Mouse (Mus musculus) MEL (cell line): Measurements from ENCODE around the gene Lhfp. TPM values are rescaled to one million over a fixed set of nuclear protein-coding genes. Genes with fewer than 3 reads are reported as not detected.

Experiments used
- DNase-seq: peaks from one replicate; pipeline ENCODE4 v3.0.0; 2011; ENCODE audit warnings: low read depth, low spot score
- H3K27ac ChIP-seq: 2 replicates; pipeline ENCODE4 v1.5.1; 2012; ENCODE audit warnings: low read depth, mild to moderate bottlenecking, control low read depth, low read length, moderate library complexity; ENCODE audit not compliant: control insufficient read depth
- H3K27me3 ChIP-seq, 2 experiments: fragments of 150-350 bp in 1 of 2; sonication (generic) in 1 of 2; 2 replicates each; pipeline ENCODE4 v1.6.1; 2012; ENCODE audit warnings: low read length in 2 of 2, mild to moderate bottlenecking in 2 of 2, improper control_type of control experiment in 1 of 2, moderate library complexity in 1 of 2; ENCODE audit not compliant: insufficient read depth in 2 of 2, control insufficient read depth in 1 of 2
- H3K36me3 ChIP-seq, 2 experiments: 2 replicates each; pipeline ENCODE4 v1.6.1; 2012 to 2014; ENCODE audit warnings: low read length in 2 of 2, improper control_type of control experiment in 1 of 2, inconsistent platforms in 1 of 2, mild to moderate bottlenecking in 1 of 2; ENCODE audit not compliant: insufficient read depth in 2 of 2, control insufficient read depth in 1 of 2
- H3K4me1 ChIP-seq, 2 experiments: fragments of 150-350 bp in 1 of 2; sonication (generic) in 1 of 2; 2 replicates each; pipeline ENCODE4 v1.6.1; 2012; ENCODE audit warnings: low read length in 2 of 2, improper control_type of control experiment in 1 of 2, mild to moderate bottlenecking in 1 of 2; ENCODE audit not compliant: insufficient read depth in 2 of 2, control insufficient read depth in 1 of 2
- H3K4me3 ChIP-seq, 2 experiments: fragments of 150-350 bp in 1 of 2; sonication (generic) in 1 of 2; 2 replicates each; pipeline ENCODE4 v1.5.1; 2012; ENCODE audit warnings: low read depth in 2 of 2, low read length in 2 of 2, mild to moderate bottlenecking in 2 of 2, moderate library complexity in 2 of 2, control low read depth in 1 of 2, improper control_type of control experiment in 1 of 2; ENCODE audit not compliant: control insufficient read depth in 1 of 2, insufficient read depth in 1 of 2
- H3K79me2 ChIP-seq: 2 replicates; pipeline ENCODE4 v1.6.1; 2012; ENCODE audit warnings: mild to moderate bottlenecking, low read length, moderate library complexity; ENCODE audit not compliant: control insufficient read depth, poor library complexity, insufficient read depth
- H3K9ac ChIP-seq: 2 replicates; pipeline ENCODE4 v1.6.1; 2012; ENCODE audit warnings: low read depth, mild to moderate bottlenecking, control low read depth, low read length, moderate library complexity; ENCODE audit not compliant: control insufficient read depth, poor library complexity, severe bottlenecking
- H3K9me3 ChIP-seq: fragments of 150-350 bp; sonication (generic); replicated peaks from 2 replicates; pipeline ENCODE4 v1.6.1; 2012; ENCODE audit warnings: mild to moderate bottlenecking, low read length, improper control_type of control experiment, moderate library complexity; ENCODE audit not compliant: insufficient read depth
- BHLHE40 ChIP-seq: IDR thresholded peaks from 2 replicates; pipeline ENCODE4 v1.6.1; 2012; ENCODE audit warnings: low read depth, mild to moderate bottlenecking, inconsistent platforms, low read length, improper control_type of control experiment, borderline replicate concordance
- CHD1 ChIP-seq: IDR thresholded peaks from 2 replicates; pipeline ENCODE4 v1.6.1; 2012; ENCODE audit warnings: low read depth, mild to moderate bottlenecking, inconsistent platforms, low read length, improper control_type of control experiment
- CHD2 ChIP-seq: IDR thresholded peaks from 2 replicates; pipeline ENCODE4 v1.6.1; 2011; ENCODE audit warnings: low read length, improper control_type of control experiment
- CTCF ChIP-seq, 3 experiments: IDR thresholded peaks in 2 of 3; conservative IDR thresholded peaks in 1 of 3; 2 replicates each; pipeline ENCODE4 v1.5.1; 2011 to 2012; ENCODE audit warnings: low read length in 3 of 3, low read depth in 2 of 3, mild to moderate bottlenecking in 2 of 3, improper control_type of control experiment in 1 of 3, inconsistent platforms in 1 of 3, mixed read lengths in 1 of 3, moderate library complexity in 1 of 3; ENCODE audit not compliant: control insufficient read depth in 1 of 3, insufficient read depth in 1 of 3, poor library complexity in 1 of 3, severe bottlenecking in 1 of 3
- E2F4 ChIP-seq: IDR thresholded peaks from 2 replicates; pipeline ENCODE4 v1.6.1; 2011; ENCODE audit warnings: low read depth, low read length, improper control_type of control experiment, borderline replicate concordance
- ELF1 ChIP-seq: IDR thresholded peaks from 2 replicates; pipeline ENCODE4 v1.6.1; 2014; ENCODE audit warnings: low read depth, mild to moderate bottlenecking, inconsistent platforms, low read length, improper control_type of control experiment, moderate library complexity
- EP300 ChIP-seq, 2 experiments: IDR thresholded peaks; 2 replicates each; pipeline ENCODE4 v1.6.1; 2011; ENCODE audit warnings: improper control_type of control experiment in 2 of 2, low read length in 2 of 2, low read depth in 1 of 2, mild to moderate bottlenecking in 1 of 2
- ETS1 ChIP-seq: IDR thresholded peaks from 2 replicates; pipeline ENCODE4 v1.6.1; 2012; ENCODE audit warnings: low read depth, mild to moderate bottlenecking, inconsistent platforms, low read length, improper control_type of control experiment, moderate library complexity
- GABPA ChIP-seq: IDR thresholded peaks from 2 replicates; pipeline ENCODE4 v1.6.1; 2012; ENCODE audit warnings: low read depth, mild to moderate bottlenecking, inconsistent platforms, low read length, improper control_type of control experiment, moderate library complexity
- GATA1 ChIP-seq: IDR thresholded peaks from 2 replicates; pipeline ENCODE4 v1.6.1; 2011; ENCODE audit warnings: low read depth, low read length, improper control_type of control experiment
- HCFC1 ChIP-seq: IDR thresholded peaks from 2 replicates; pipeline ENCODE4 v1.6.1; 2012; ENCODE audit warnings: low read depth, mild to moderate bottlenecking, inconsistent platforms, low read length, improper control_type of control experiment, moderate library complexity
- MAFK ChIP-seq: IDR thresholded peaks from 2 replicates; pipeline ENCODE4 v1.6.1; 2011; ENCODE audit warnings: low read depth, mild to moderate bottlenecking, low read length, improper control_type of control experiment, borderline replicate concordance
- MAX ChIP-seq: IDR thresholded peaks from 2 replicates; pipeline ENCODE4 v1.6.1; 2011; ENCODE audit warnings: low read length, improper control_type of control experiment
- MAZ ChIP-seq: IDR thresholded peaks from 2 replicates; pipeline ENCODE4 v1.6.1; 2012; ENCODE audit warnings: low read depth, mild to moderate bottlenecking, inconsistent platforms, low read length, improper control_type of control experiment
- MXI1 ChIP-seq: IDR thresholded peaks from 2 replicates; pipeline ENCODE4 v1.6.1; 2011; ENCODE audit warnings: mild to moderate bottlenecking, low read depth, low read length, improper control_type of control experiment
- MYB ChIP-seq: IDR thresholded peaks from 2 replicates; pipeline ENCODE4 v1.6.1; 2011; ENCODE audit warnings: mild to moderate bottlenecking, low read depth, low read length, improper control_type of control experiment
- MYC ChIP-seq: IDR thresholded peaks from 2 replicates; pipeline ENCODE4 v1.6.1; 2011; ENCODE audit warnings: low read depth, mild to moderate bottlenecking, low read length, improper control_type of control experiment, moderate library complexity
- NRF1 ChIP-seq: IDR thresholded peaks from 2 replicates; pipeline ENCODE4 v1.6.1; 2014; ENCODE audit warnings: low read depth, mild to moderate bottlenecking, inconsistent platforms, low read length, improper control_type of control experiment, moderate library complexity; ENCODE audit not compliant: poor library complexity, insufficient read depth, severe bottlenecking
- POLR2A ChIP-seq, 2 experiments: IDR thresholded peaks; 2 replicates each; pipeline ENCODE4 v1.6.1; 2011 to 2012; ENCODE audit warnings: low read length in 2 of 2, mild to moderate bottlenecking in 2 of 2, control low read depth in 1 of 2, improper control_type of control experiment in 1 of 2, low read depth in 1 of 2, moderate library complexity in 1 of 2; ENCODE audit not compliant: control insufficient read depth in 1 of 2, insufficient read depth in 1 of 2, poor library complexity in 1 of 2
- POLR2AphosphoS2 ChIP-seq: IDR thresholded peaks from 2 replicates; pipeline ENCODE4 v1.6.1; 2011; ENCODE audit warnings: low read length, improper control_type of control experiment
- POLR2AphosphoS5 ChIP-seq: IDR thresholded peaks from 2 replicates; pipeline ENCODE4 v1.6.1; 2012; ENCODE audit warnings: low read depth, borderline replicate concordance, mild to moderate bottlenecking, inconsistent platforms, low read length, moderate library complexity, mixed read lengths
- TCF12 ChIP-seq: IDR thresholded peaks from 2 replicates; pipeline ENCODE4 v1.6.1; 2014; ENCODE audit warnings: low read depth, mild to moderate bottlenecking, inconsistent platforms, low read length, improper control_type of control experiment, moderate library complexity
- USF1 ChIP-seq: IDR thresholded peaks from 2 replicates; pipeline ENCODE4 v1.6.1; 2014; ENCODE audit warnings: low read depth, mild to moderate bottlenecking, inconsistent platforms, low read length, improper control_type of control experiment, moderate library complexity
- ZKSCAN1 ChIP-seq: IDR thresholded peaks from 2 replicates; pipeline ENCODE4 v1.6.1; 2012; ENCODE audit warnings: low read depth, mild to moderate bottlenecking, inconsistent platforms, low read length, improper control_type of control experiment, moderate library complexity
- ZMIZ1 ChIP-seq: IDR thresholded peaks from 2 replicates; pipeline ENCODE4 v1.6.1; 2012; ENCODE audit warnings: low read depth, mild to moderate bottlenecking, inconsistent platforms, low read length, improper control_type of control experiment, moderate library complexity
- polyA plus RNA-seq, 2 experiments: library from polyadenylated mRNA; stranded (reverse) in 1 of 2; unstranded in 1 of 2; fragments of >175 nt in 1 of 2; fragments of >200 nt in 1 of 2; gene quantifications; 2 replicates each; pipeline versions ENCODE4 v1.2.1 to v1.2.4; 2012; ENCODE audit warnings: low replicate concordance in 2 of 2, low read depth in 1 of 2; ENCODE audit not compliant: insufficient read length in 2 of 2, insufficient read depth in 1 of 2, missing spikeins in 1 of 2
- total RNA-seq: library from RNA; depleted of rRNA; stranded (reverse); fragments of 300-350 nt; gene quantifications from 2 replicates; pipeline ENCODE4 v1.2.3, GENCODE M21; 2012

The Lhfp gene
- total and polyA plus RNA-seq, 3 experiments = not detected

DNA sequence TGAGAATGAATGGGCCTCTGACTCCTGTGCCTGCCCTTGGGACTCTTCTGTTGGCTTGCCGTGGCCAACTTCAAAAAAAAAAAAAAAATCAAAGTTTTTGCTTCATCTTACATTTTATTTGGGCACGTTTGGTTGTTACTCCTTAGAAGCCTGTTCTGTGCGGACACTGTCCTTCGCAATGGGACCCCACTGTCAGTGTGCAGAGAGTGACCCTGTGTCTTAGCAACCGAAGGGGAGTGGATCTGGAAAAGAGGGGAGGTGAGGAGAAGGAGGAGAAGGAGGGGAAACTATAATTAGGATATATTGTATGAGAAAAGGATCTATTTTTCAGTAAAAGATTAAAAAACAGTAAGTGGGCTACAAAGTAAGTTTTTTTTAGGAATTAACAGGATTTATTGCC is 242.7 kb downstream of the Lhfp start:
- Histone ChIP-seq H3K36me3 (no peaks in the 10 kb centered on the region), H3K79me2 (no peaks in the 10 kb centered on the region), H3K4me3 (no peak overlapping the region), H3K4me1 (no peaks in the 10 kb centered on the region), H3K9me3 (no peaks in the 10 kb centered on the region), H3K27me3 (no peaks in the 10 kb centered on the region), H3K9ac (no peak overlapping the region), H3K27ac (no peak overlapping the region)
- no peak for DNase-seq
- TF ChIP-seq CTCF (IDR thresholded peaks at IDR 0.05 in 2 of 3, conservative IDR thresholded peaks at IDR 0.05 in 1 of 3; ENCODE audit: control insufficient read depth in 1 of 3, insufficient read depth in 1 of 3, low read depth in 2 of 3, low read length in 3 of 3, poor library complexity in 1 of 3, severe bottlenecking in 1 of 3) (no peak), MAX (no peak), ZKSCAN1 (no peak), EP300 (IDR thresholded peaks at IDR 0.05; ENCODE audit: low read depth in 1 of 2, low read length in 2 of 2) (no peak), MYC (no peak), HCFC1 (no peak), BHLHE40 (no peak), ZMIZ1 (no peak), TCF12 (no peak), MAFK (no peak), CHD1 (no peak), E2F4 (no peak), MYB (no peak)

DNA sequence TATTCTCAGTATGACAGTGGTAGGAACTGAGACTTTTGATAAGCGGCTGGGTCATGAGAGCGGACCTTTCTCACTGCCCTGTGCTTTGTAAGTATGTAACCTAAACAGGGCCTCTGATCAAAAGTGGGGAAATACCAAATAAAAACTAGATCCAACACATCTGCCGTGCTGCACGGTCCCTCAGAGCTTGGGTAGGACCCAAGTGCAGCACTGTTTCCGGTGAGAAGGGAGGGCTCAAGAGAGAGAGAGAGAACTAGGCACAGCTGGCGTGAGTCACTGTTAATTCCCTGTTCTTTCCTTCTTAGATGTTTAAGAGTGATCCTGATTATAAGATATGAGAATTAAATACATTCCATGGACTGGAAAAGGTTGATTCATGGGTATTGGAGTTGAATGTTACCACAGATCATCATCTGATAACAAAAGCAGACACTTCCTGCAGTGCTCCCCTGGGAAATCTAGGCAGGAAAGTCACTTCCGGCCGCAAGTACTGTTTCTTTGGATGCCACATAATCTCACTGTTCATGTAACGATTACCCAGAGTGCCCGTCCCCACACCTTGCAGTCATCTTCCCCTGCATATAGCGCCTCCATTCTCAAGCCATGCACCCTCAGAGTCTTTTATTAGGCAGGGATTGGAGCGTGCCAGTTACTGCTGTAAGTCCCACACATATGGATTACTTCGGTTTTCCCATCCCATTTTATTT is 243.3 kb downstream of the Lhfp start:
- H3K4me3 ChIP-seq = no peak overlapping the region
- no peak overlapping the region for H3K9ac ChIP-seq
- H3K9me3 ChIP-seq = no peaks in the 10 kb centered on the region
- H3K27me3 ChIP-seq = no peaks in the 10 kb centered on the region
- DNase-seq = no peak
- no peaks in the 10 kb centered on the region for H3K36me3 ChIP-seq
- TF ChIP-seq EP300 (IDR thresholded peaks at IDR 0.05; ENCODE audit: low read depth in 1 of 2, low read length in 2 of 2) (no peak), MAFK (no peak), GABPA (no peak)
- no peaks in the 10 kb centered on the region for H3K79me2 ChIP-seq
- no peak overlapping the region for H3K27ac ChIP-seq
- no peaks in the 10 kb centered on the region for H3K4me1 ChIP-seq

DNA sequence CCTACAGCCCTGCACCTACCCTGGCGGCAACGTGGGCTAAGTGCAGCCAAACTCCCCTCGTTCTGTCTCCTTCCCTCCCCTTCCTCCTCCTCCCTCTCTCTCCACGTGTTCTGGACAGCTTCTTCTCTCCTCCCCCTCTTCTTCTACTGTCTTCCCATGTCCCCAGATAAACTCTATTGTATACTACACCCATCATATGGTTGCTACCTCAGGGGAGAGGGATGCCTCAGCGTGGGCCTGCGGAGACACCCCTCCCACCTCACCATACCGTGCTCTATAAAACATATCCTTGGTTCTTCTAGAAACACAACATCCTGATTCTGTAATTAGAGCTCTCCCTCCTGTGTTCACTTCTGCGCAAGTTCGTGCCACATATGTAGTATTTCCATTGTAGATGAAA is 247.3 kb downstream of the Lhfp start:
- Histone ChIP-seq H3K27ac (no peak overlapping the region), H3K4me1 (no peaks in the 10 kb centered on the region), H3K79me2 (no peaks in the 10 kb centered on the region), H3K36me3 (no peaks in the 10 kb centered on the region), H3K9me3 (no peaks in the 10 kb centered on the region), H3K9ac (no peak overlapping the region), H3K4me3 (no peak overlapping the region), H3K27me3 (no peaks in the 10 kb centered on the region)
- DNase-seq = no peak
- no peak for TF ChIP-seq MXI1
- no peak for TF ChIP-seq POLR2A (IDR thresholded peaks at IDR 0.05; ENCODE audit: control insufficient read depth in 1 of 2, insufficient read depth in 1 of 2, low read depth in 1 of 2, low read length in 2 of 2, poor library complexity in 1 of 2)
- no peak for TF ChIP-seq E2F4
- no peak for TF ChIP-seq CHD1
- TF ChIP-seq HCFC1 = no peak
- TF ChIP-seq MYB = no peak
- TF ChIP-seq MAFK = no peak
- no peak for TF ChIP-seq MAZ
- no peak for TF ChIP-seq CHD2
- TF ChIP-seq POLR2AphosphoS5 = no peak
- no peak for TF ChIP-seq POLR2AphosphoS2
- no peak for TF ChIP-seq BHLHE40
- no peak for TF ChIP-seq ETS1
- no peak for TF ChIP-seq ELF1
- no peak for TF ChIP-seq GATA1
- no peak for TF ChIP-seq USF1
- no peak for TF ChIP-seq NRF1
